Mouse (Mus musculus): ENCODE data around the gene Eml1.

GRCm38 (mm10) chr12:108435444-108436015 lies 64.8 kb downstream of the Eml1 start:
- TF ChIP-seq CTCF (IDR thresholded peaks at IDR 0.05; ENCODE audit: insufficient read depth, low read depth, low read length) (no peak), POLR2A (IDR thresholded peaks at IDR 0.05; ENCODE audit: insufficient read depth, low read depth, low read length) (no peak)

All from olfactory bulb, adult 2 months (tissue).